Mouse (Mus musculus) liver, adult 2 months (tissue): Measurements from ENCODE around the gene Gpr182. TPM values are rescaled to one million over a fixed set of nuclear protein-coding genes. Genes with fewer than 3 reads are reported as not detected.

Experiments
- DNase-seq: peaks from one replicate; pipeline ENCODE4 v3.0.0-alpha.2; 2011; ENCODE audit warnings: low read depth, low spot score; ENCODE audit errors: extremely low read depth
- H3K27ac ChIP-seq: fragments of 200-500 bp; replicated peaks from 2 replicates; pipeline ENCODE4 v1.5.1; 2012; ENCODE audit warnings: low read depth, mild to moderate bottlenecking, control low read depth, inconsistent platforms, low read length; ENCODE audit not compliant: insufficient read depth
- H3K27me3 ChIP-seq: fragments of 200-500 bp; 2 replicates; pipeline ENCODE4 v1.6.1; 2012; ENCODE audit warnings: mild to moderate bottlenecking, moderate library complexity, low read length, inconsistent platforms; ENCODE audit not compliant: control insufficient read depth, insufficient read depth
- H3K36me3 ChIP-seq: fragments of 200-500 bp; 2 replicates; pipeline ENCODE4 v1.6.1; 2012; ENCODE audit warnings: low read length, inconsistent platforms; ENCODE audit not compliant: control insufficient read depth, insufficient read depth
- H3K4me1 ChIP-seq: fragments of 200-500 bp; 2 replicates; pipeline ENCODE4 v1.6.1; 2011; ENCODE audit warnings: low read length; ENCODE audit not compliant: control insufficient read depth, insufficient read depth
- H3K4me3 ChIP-seq: fragments of 200-500 bp; 2 replicates; pipeline ENCODE4 v1.5.1; 2011; ENCODE audit warnings: low read depth, mild to moderate bottlenecking, control low read depth, low read length, moderate library complexity; ENCODE audit not compliant: insufficient read depth
- H3K79me2 ChIP-seq: fragments of 200-500 bp; 2 replicates; pipeline ENCODE4 v1.6.1; 2012; ENCODE audit warnings: inconsistent platforms, mild to moderate bottlenecking, low read length, moderate library complexity; ENCODE audit not compliant: control insufficient read depth, insufficient read depth
- H3K9ac ChIP-seq: fragments of 200-500 bp; 2 replicates; pipeline ENCODE4 v1.6.1; 2012; ENCODE audit warnings: low read depth, mild to moderate bottlenecking, control low read depth, inconsistent platforms, low read length
- CTCF ChIP-seq: fragments of 200-500 bp; IDR thresholded peaks from 2 replicates; pipeline ENCODE4 v1.5.1; 2011; ENCODE audit warnings: low read depth, low read length, control low read depth
- POLR2A ChIP-seq: fragments of 200-500 bp; IDR thresholded peaks from 2 replicates; pipeline ENCODE4 v1.6.1; 2011; ENCODE audit warnings: low read length, control low read depth; ENCODE audit not compliant: insufficient read depth; ENCODE audit errors: extremely low read depth
- WGBS: fragments of 180-500 bp; shearing (Covaris S2); methylation state at CpG from one replicate; pipeline ENCODE4 v1.1.7; 2018; 5-methylcytosine and 5-hydroxymethylcytosine counted together
- polyA plus RNA-seq: library from polyadenylated mRNA; depleted of rRNA; stranded (reverse); fragments of >200 nt; gene quantifications from 2 replicates; pipeline ENCODE4 v1.2.3, GENCODE M21; 2012
- total RNA-seq: library from RNA; depleted of rRNA; stranded (reverse); fragments of >200 nt; gene quantifications from 2 replicates; pipeline ENCODE4 v1.2.3, GENCODE M21; 2014

The Gpr182 gene
- total and polyA plus RNA-seq, 2 experiments, result 4.8 to 26.2 TPM

DNA sequence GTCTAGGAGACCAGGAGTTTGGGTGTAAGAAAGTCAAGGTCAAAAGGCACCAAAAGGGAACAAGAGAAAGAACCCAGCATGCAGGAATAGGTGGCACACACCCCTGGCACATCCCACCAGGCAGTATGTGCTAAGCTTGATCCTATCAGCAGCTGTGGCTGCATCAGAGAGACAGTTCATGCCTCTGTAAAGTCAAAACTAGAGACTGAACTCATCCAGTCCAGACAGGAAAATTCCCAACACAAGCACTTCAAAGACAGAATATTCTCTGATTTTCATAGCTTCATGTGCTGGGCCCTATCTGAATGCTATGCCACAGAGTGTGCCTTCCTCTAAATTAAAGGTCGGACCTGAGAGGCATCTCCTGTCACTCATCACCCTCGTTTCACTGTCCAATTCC, 14.0 kb downstream of the Gpr182 start:
- H3K4me3 ChIP-seq, result no peak overlapping the region
- TF ChIP-seq POLR2A (no peak), CTCF (no peak)
- H3K79me2 ChIP-seq, result peaks cover 20% of the 10 kb centered on the region
- peaks cover 18% of the 10 kb centered on the region for H3K4me1 ChIP-seq
- no peak for DNase-seq
- no peaks in the 10 kb centered on the region for H3K27me3 ChIP-seq
- H3K9ac ChIP-seq, result 0 out of 2 replicates have a peak overlapping the region, but pooled peaks have one; percentile 1
- peaks cover 7% of the 10 kb centered on the region; the same call in 1 of the 2 replicates for H3K36me3 ChIP-seq
- peak overlapping the region; percentile 41 for H3K27ac ChIP-seq
- 29% methylated on average over 2 of the region's 2 CpGs for WGBS

DNA sequence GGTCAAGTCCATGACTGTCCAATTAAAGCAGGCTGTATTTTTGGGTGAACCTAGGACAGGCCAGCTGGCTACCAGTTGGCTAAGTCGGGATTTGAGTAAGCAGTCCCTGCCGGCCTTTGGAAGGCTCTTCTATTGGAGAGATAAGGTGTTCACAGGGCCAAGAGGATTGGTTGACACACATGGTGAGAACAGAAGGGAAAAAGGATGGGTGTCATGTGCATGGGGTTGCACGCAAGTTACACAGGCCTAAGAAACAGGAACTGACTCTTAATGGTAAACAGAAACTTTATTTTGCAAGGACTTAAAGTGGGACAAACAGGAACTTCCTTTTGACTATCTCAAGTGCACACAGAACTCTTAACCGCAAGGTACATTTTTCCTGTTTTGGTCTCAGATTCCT, 14.6 kb downstream of the Gpr182 start:
- no peak overlapping the region for H3K4me3 ChIP-seq
- WGBS, result 15% methylated on average over 4 of the region's 4 CpGs
- H3K9ac ChIP-seq, result no peak overlapping the region
- H3K27ac ChIP-seq, result peak overlapping the region; percentile 67
- H3K4me1 ChIP-seq, result peaks cover 18% of the 10 kb centered on the region
- peak; percentile 91 for DNase-seq
- no peaks in the 10 kb centered on the region for H3K27me3 ChIP-seq
- peaks cover 5% of the 10 kb centered on the region; the same call in 1 of the 2 replicates for H3K36me3 ChIP-seq
- H3K79me2 ChIP-seq, result peaks cover 14% of the 10 kb centered on the region
- TF ChIP-seq CTCF (no peak), POLR2A (no peak)

GRCm38 (mm10) chr10:127736266-127736665, 15.3 kb downstream of the Gpr182 start:
- 75% methylated on average over 2 of the region's 2 CpGs for WGBS
- peak overlapping the region; percentile 22 for H3K27ac ChIP-seq

GRCm38 (mm10) chr10:127734434-127734833, 17.1 kb downstream of the Gpr182 start:
- Histone ChIP-seq H3K27ac (no peak overlapping the region), H3K4me3 (no peak overlapping the region), H3K9ac (no peak overlapping the region), H3K4me1 (peaks cover 15% of the 10 kb centered on the region), H3K79me2 (no peaks in the 10 kb centered on the region), H3K27me3 (no peaks in the 10 kb centered on the region), H3K36me3 (no peaks in the 10 kb centered on the region)
- peak; percentile 68 for TF ChIP-seq CTCF
- TF ChIP-seq POLR2A, result no peak
- DNase-seq, result peak; percentile 47
- 28% methylated on average over 5 of the region's 5 CpGs for WGBS

More at GRCm38 (mm10) chr10:127736266-127736665, 15.3 kb downstream of the Gpr182 start:
- H3K27me3 ChIP-seq, result no peaks in the 10 kb centered on the region
- TF ChIP-seq CTCF, result no peak
- TF ChIP-seq POLR2A, result no peak
- DNase-seq, result no peak
- no peak overlapping the region for H3K9ac ChIP-seq
- H3K4me1 ChIP-seq, result peaks cover 15% of the 10 kb centered on the region
- peaks cover 8% of the 10 kb centered on the region for H3K79me2 ChIP-seq
- H3K36me3 ChIP-seq, result no peaks in the 10 kb centered on the region
- no peak overlapping the region for H3K4me3 ChIP-seq

- no peaks in the 10 kb centered on the region for H3K27me3 ChIP-seq
- DNase-seq, result no peak
- H3K36me3 ChIP-seq, result no peaks in the 10 kb centered on the region
- H3K9ac ChIP-seq, result no peak overlapping the region
- 20% methylated on average over 5 of the region's 5 CpGs for WGBS
- H3K79me2 ChIP-seq, result no peaks in the 10 kb centered on the region
- H3K4me1 ChIP-seq, result 0 out of 2 replicates have a peak, but pooled peaks cover 1% of the 10 kb centered on the region
- TF ChIP-seq CTCF, result no peak
- no peak for TF ChIP-seq POLR2A
- no peak overlapping the region for H3K4me3 ChIP-seq
- no peak overlapping the region for H3K27ac ChIP-seq
Measured at GRCm38 (mm10) chr10:127731397-127731796, 20.1 kb downstream of the Gpr182 start.

DNA sequence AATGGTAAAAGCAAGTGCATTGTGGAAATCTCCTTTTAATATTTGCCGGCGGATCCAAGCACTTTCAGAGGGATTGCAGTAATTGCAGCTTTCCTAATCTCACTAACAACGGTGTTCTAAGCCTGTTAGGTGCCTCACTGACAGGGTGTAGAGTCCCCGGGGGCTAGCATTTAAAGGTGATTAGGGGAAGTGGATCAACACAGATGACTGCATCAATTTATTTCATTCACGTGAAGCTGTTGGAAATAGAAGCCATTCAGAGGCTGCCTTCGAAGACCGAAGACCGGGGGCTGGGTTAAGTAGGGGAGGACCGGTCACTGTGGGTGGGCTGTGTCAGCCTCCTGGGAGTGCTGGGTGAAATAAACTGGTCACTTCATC, 20.6 kb downstream of the Gpr182 start:
- Histone ChIP-seq H3K79me2 (no peaks in the 10 kb centered on the region), H3K9ac (no peak overlapping the region), H3K4me1 (no peaks in the 10 kb centered on the region), H3K4me3 (no peak overlapping the region), H3K27me3 (0 out of 2 replicates have a peak, but pooled peaks cover under 1% of the 10 kb centered on the region), H3K27ac (no peak overlapping the region), H3K36me3 (no peaks in the 10 kb centered on the region)
- TF ChIP-seq CTCF (no peak), POLR2A (no peak)
- WGBS, result 75% methylated on average over 9 of the region's 9 CpGs
- DNase-seq, result no peak
